Mouse (Mus musculus): ENCODE results near the gene Klhl2. TPM values are rescaled to one million over a fixed set of nuclear protein-coding genes. Genes with fewer than 3 reads are reported as not detected.

Klhl2 gene
- total and polyA plus RNA-seq, 3 experiments, result 9.3 to 11.5 (median 10.8) TPM

- H3K4me3 ChIP-seq (replicated peaks in 1 of 3; ENCODE audit: low read depth in 2 of 3, low read length in 2 of 3, poor library complexity in 1 of 3), result no peak overlapping the region
- peaks cover 0 to 14% of the 10 kb centered on the region in 2 experiments; a peak in 2 of 4 replicates for H3K4me1 ChIP-seq (ENCODE audit: control insufficient read depth in 1 of 2, insufficient read depth in 2 of 2)
- no peaks in the 10 kb centered on the region for H3K27me3 ChIP-seq (replicated peaks)
- dilution Hi-C loops (cut with MboI; ENCODE audit: extremely low pct_ligation_motif_present, extremely low pct_unique_long_range_greater_than_20kb, low sequenced_read_pairs), result no loop called here
- H3K27ac ChIP-seq (ENCODE audit: insufficient read depth, low read depth), result no peak overlapping the region
- H3K4me2 ChIP-seq (ENCODE audit: insufficient read depth, low read depth, poor library complexity, severe bottlenecking), result no peak overlapping the region
- H3K79me2 ChIP-seq (replicated peaks; ENCODE audit: control insufficient read depth, extremely low read depth, insufficient read depth, poor library complexity, severe bottlenecking), result no peaks in the 10 kb centered on the region
- TF ChIP-seq MAFK (IDR thresholded peaks at IDR 0.05; ENCODE audit: insufficient replicate concordance, low read length) (no peak), TBP (conservative IDR thresholded peaks at IDR 0.05; ENCODE audit: low read depth, low read length) (no peak), RAD21 (IDR thresholded peaks at IDR 0.05; ENCODE audit: low read depth, low read length) (no peak), UBTF (IDR thresholded peaks at IDR 0.05; ENCODE audit: low read depth, low read length) (no peak), MAZ (IDR thresholded peaks at IDR 0.05; ENCODE audit: low read depth, low read length) (no peak), MXI1 (IDR thresholded peaks at IDR 0.05; ENCODE audit: low read depth, low read length) (no peak)
- peaks cover 0 to 12% of the 10 kb centered on the region in 2 experiments for H3K36me3 ChIP-seq (replicated peaks in 1 of 2; ENCODE audit: control insufficient read depth in 1 of 2, insufficient read depth in 1 of 2, low read length in 1 of 2)
- H3K9me3 ChIP-seq (replicated peaks; ENCODE audit: low read length), result no peaks in the 10 kb centered on the region
- no peak for DNase-seq (ENCODE audit: extremely low read depth)
- H3K9ac ChIP-seq (ENCODE audit: insufficient read depth, low read depth), result no peak overlapping the region
- in situ Hi-C loops (cut with MboI; ENCODE audit: low pct_ligation_motif_present, low pct_unique_long_range_greater_than_20kb, low sequenced_read_pairs), result no loop called here
Observed at GRCm38 (mm10) chr8:64790418-64790817, 59.4 kb downstream of the Klhl2 start.

GRCm38 (mm10) chr8:64788715-64789114, 61.1 kb downstream of the Klhl2 start:
- in situ Hi-C loops (cut with MboI; ENCODE audit: low pct_ligation_motif_present, low pct_unique_long_range_greater_than_20kb, low sequenced_read_pairs) (no loop called here), dilution Hi-C loops (cut with MboI; ENCODE audit: extremely low pct_ligation_motif_present, extremely low pct_unique_long_range_greater_than_20kb, low sequenced_read_pairs) (no loop called here)
- Histone ChIP-seq H3K4me2 (ENCODE audit: insufficient read depth, low read depth, poor library complexity, severe bottlenecking) (no peak overlapping the region), H3K4me1 (ENCODE audit: control insufficient read depth in 1 of 2, insufficient read depth in 2 of 2) (peaks cover 0 to 14% of the 10 kb centered on the region in 2 experiments; a peak in 2 of 4 replicates), H3K4me3 (replicated peaks in 1 of 3; ENCODE audit: low read depth in 2 of 3, low read length in 2 of 3, poor library complexity in 1 of 3) (no peak overlapping the region), H3K9me3 (replicated peaks; ENCODE audit: low read length) (no peaks in the 10 kb centered on the region), H3K27me3 (replicated peaks) (no peaks in the 10 kb centered on the region), H3K9ac (ENCODE audit: insufficient read depth, low read depth) (no peak overlapping the region), H3K36me3 (replicated peaks in 1 of 2; ENCODE audit: control insufficient read depth in 1 of 2, insufficient read depth in 1 of 2, low read length in 1 of 2) (peaks cover 0 to 20% of the 10 kb centered on the region in 2 experiments), H3K79me2 (replicated peaks; ENCODE audit: control insufficient read depth, extremely low read depth, insufficient read depth, poor library complexity, severe bottlenecking) (no peaks in the 10 kb centered on the region), H3K27ac (ENCODE audit: insufficient read depth, low read depth) (no peak overlapping the region)
- TF ChIP-seq BHLHE40 (IDR thresholded peaks at IDR 0.05; ENCODE audit: low read depth, low read length) (no peak), MAZ (IDR thresholded peaks at IDR 0.05; ENCODE audit: low read depth, low read length) (no peak), SIN3A (IDR thresholded peaks at IDR 0.05; ENCODE audit: low read length) (no peak), SMC3 (IDR thresholded peaks at IDR 0.05; ENCODE audit: low read depth, low read length) (no peak)
- DNase-seq (ENCODE audit: extremely low read depth), result no peak

GRCm38 (mm10) chr8:64786801-64787200, 63.0 kb downstream of the Klhl2 start:
- Histone ChIP-seq H3K79me2 (replicated peaks; ENCODE audit: control insufficient read depth, extremely low read depth, insufficient read depth, poor library complexity, severe bottlenecking) (no peaks in the 10 kb centered on the region), H3K9ac (ENCODE audit: insufficient read depth, low read depth) (no peak overlapping the region), H3K27me3 (replicated peaks) (no peaks in the 10 kb centered on the region), H3K27ac (ENCODE audit: insufficient read depth, low read depth) (no peak overlapping the region), H3K4me2 (ENCODE audit: insufficient read depth, low read depth, poor library complexity, severe bottlenecking) (no peak overlapping the region), H3K4me1 (ENCODE audit: control insufficient read depth in 1 of 2, insufficient read depth in 2 of 2) (peaks cover 0 to 14% of the 10 kb centered on the region in 2 experiments; a peak in 2 of 4 replicates), H3K9me3 (replicated peaks; ENCODE audit: low read length) (no peaks in the 10 kb centered on the region), H3K36me3 (replicated peaks in 1 of 2; ENCODE audit: control insufficient read depth in 1 of 2, insufficient read depth in 1 of 2, low read length in 1 of 2) (peaks cover 0 to 26% of the 10 kb centered on the region in 2 experiments), H3K4me3 (replicated peaks in 1 of 3; ENCODE audit: low read depth in 2 of 3, low read length in 2 of 3, poor library complexity in 1 of 3) (no peak overlapping the region)
- TF ChIP-seq UBTF (IDR thresholded peaks at IDR 0.05; ENCODE audit: low read depth, low read length) (no peak), POLR2AphosphoS2 (IDR thresholded peaks at IDR 0.05; ENCODE audit: low read depth, low read length) (no peak), TBP (conservative IDR thresholded peaks at IDR 0.05; ENCODE audit: low read depth, low read length) (no peak), IRF4 (IDR thresholded peaks at IDR 0.05; ENCODE audit: low read depth, low read length) (no peak), BHLHE40 (IDR thresholded peaks at IDR 0.05; ENCODE audit: low read depth, low read length) (no peak), USF2 (conservative IDR thresholded peaks at IDR 0.05; ENCODE audit: low read depth, low read length) (no peak), MYC (IDR thresholded peaks at IDR 0.05; ENCODE audit: low read depth, low read length) (no peak), ETS1 (conservative IDR thresholded peaks at IDR 0.05; ENCODE audit: low read depth, low read length) (no peak), HCFC1 (IDR thresholded peaks at IDR 0.05; ENCODE audit: low read depth, low read length) (no peak), CHD2 (IDR thresholded peaks at IDR 0.05; ENCODE audit: low read length) (no peak), E2F4 (IDR thresholded peaks at IDR 0.05; ENCODE audit: insufficient replicate concordance, low read depth, low read length) (no peak), MAZ (IDR thresholded peaks at IDR 0.05; ENCODE audit: low read depth, low read length) (no peak), RAD21 (IDR thresholded peaks at IDR 0.05; ENCODE audit: low read depth, low read length) (no peak), ELF1 (IDR thresholded peaks at IDR 0.05; ENCODE audit: low read depth, low read length) (no peak), JUND (conservative IDR thresholded peaks at IDR 0.05; ENCODE audit: low read depth, low read length) (no peak), KAT2A (IDR thresholded peaks at IDR 0.05; ENCODE audit: insufficient replicate concordance, low read length) (no peak), MAFK (IDR thresholded peaks at IDR 0.05; ENCODE audit: insufficient replicate concordance, low read length) (no peak)
- dilution Hi-C loops (cut with MboI; ENCODE audit: extremely low pct_ligation_motif_present, extremely low pct_unique_long_range_greater_than_20kb, low sequenced_read_pairs) (no loop called here), in situ Hi-C loops (cut with MboI; ENCODE audit: low pct_ligation_motif_present, low pct_unique_long_range_greater_than_20kb, low sequenced_read_pairs) (no loop called here)
- DNase-seq (ENCODE audit: extremely low read depth), result peak; percentile 14

All from CH12.LX (cell line).